In the genomic region with DNA sequence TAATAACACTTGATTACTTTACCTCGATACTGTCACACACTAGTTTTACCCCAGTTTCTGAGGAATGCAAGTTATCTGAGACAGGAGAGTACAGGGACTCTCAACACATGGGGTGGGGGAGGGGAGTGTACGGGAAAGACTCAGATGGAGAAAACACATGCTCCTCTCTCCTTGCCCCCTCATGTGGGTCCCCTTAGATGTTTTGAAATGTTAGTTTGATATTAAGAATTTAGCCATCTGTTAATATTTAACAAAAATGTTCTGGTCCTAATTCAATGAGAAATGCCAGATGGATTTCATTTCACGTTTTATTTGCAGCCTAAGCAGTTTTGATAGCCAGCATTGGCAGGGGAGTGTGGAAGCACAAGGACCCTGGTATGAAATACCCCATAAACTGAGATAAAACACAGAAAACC, we compare ENCODE assay signal across 15 mouse cellular contexts.
DNase-seq lines count a peak whose midpoint lies in the region; ATAC-seq and TF ChIP-seq lines count a peak whose summit lies in the region.
"Had no signal": no experiment of that assay in that cellular context is flagged by ENCODE, and none has a peak within 500 bp of the region (broad histone marks: within the 10 kb centered on the region; RNA-seq: fewer than 3 reads in every experiment).

No protein-coding gene starts in this region.

- TF ChIP-seq CTCF in gastrocnemius, adult 2 months (IDR thresholded peaks at IDR 0.05): no peak
- TF ChIP-seq CTCF in embryonic fibroblast, embryonic 13.5 days (IDR thresholded peaks at IDR 0.05; ENCODE audit: borderline replicate concordance, insufficient read depth, low read length): no peak

- peak; percentile 21 for DNase-seq in gastrocnemius, adult 2 months
- DNase-seq in gastrocnemius, adult 8-10 months (ENCODE audit: low spot score in 2 of 2): no peak
- no peak for DNase-seq in lung, postnatal 25 days (ENCODE audit: low spot score)
- DNase-seq in mesoderm, embryonic 11.5 days (ENCODE audit: low read depth, low spot score): peak; percentile 65
- no peak for DNase-seq in left cerebral cortex, adult 8-10 months (ENCODE audit: low spot score in 2 of 2)
- DNase-seq: adrenal gland, adult 8-10 months; lung, postnatal 10 days; right cerebral cortex, postnatal 25 days; thymus, adult 18-20 months had no signal

- no peak overlapping the region for H3K9ac ChIP-seq in lung, embryonic 16.5 days (ENCODE audit: low read length)
- H3K9ac ChIP-seq: liver, embryonic 12.5 days; midbrain, embryonic 12.5 days had no signal

- no peak overlapping the region for H3K4me3 ChIP-seq in gastrocnemius, adult 2 months
- H3K4me3 ChIP-seq in lung, embryonic 16.5 days (ENCODE audit: low read length): no peak overlapping the region
- no peak overlapping the region for H3K4me3 ChIP-seq in embryonic fibroblast, embryonic 13.5 days (ENCODE audit: insufficient read depth, low read length)
- H3K4me3 ChIP-seq: liver, embryonic 12.5 days; midbrain, embryonic 12.5 days had no signal

- no peaks in the 10 kb centered on the region for H3K36me3 ChIP-seq in lung, embryonic 16.5 days (ENCODE audit: control insufficient read depth, insufficient read depth, low read length)
- H3K36me3 ChIP-seq: liver, embryonic 12.5 days; midbrain, embryonic 12.5 days had no signal

- ATAC-seq in lung, embryonic 16.5 days (ENCODE audit: low read depth): 0 out of 2 replicates have a peak, but pooled peaks have one; percentile 15
- no peak for ATAC-seq in frontal cortex, adult (ENCODE audit: low TSS enrichment)
- ATAC-seq: liver, embryonic 12.5 days had no signal

- H3K4me1 ChIP-seq in lung, embryonic 16.5 days (replicated peaks; ENCODE audit: control insufficient read depth, insufficient read depth, low read length): peaks cover 5% of the 10 kb centered on the region; the same call in 1 of the 2 replicates
- peaks cover 10% of the 10 kb centered on the region for H3K4me1 ChIP-seq in embryonic fibroblast, embryonic 13.5 days (ENCODE audit: control insufficient read depth, insufficient read depth, low read length)
- H3K4me1 ChIP-seq: liver, embryonic 12.5 days had no signal

- intact Hi-C loops in gastrocnemius, adult 2 months (cut with DNase I): no loop called here

- TF ChIP-seq POLR2A in embryonic fibroblast, embryonic 13.5 days (IDR thresholded peaks at IDR 0.05; ENCODE audit: low read depth, low read length): no peak

- H3K4me2 ChIP-seq in lung, embryonic 16.5 days (ENCODE audit: low read depth, low read length): no peak overlapping the region
- H3K4me2 ChIP-seq: liver, embryonic 12.5 days; midbrain, embryonic 12.5 days had no signal

- no peaks in the 10 kb centered on the region for H3K9me3 ChIP-seq in lung, embryonic 16.5 days (ENCODE audit: control insufficient read depth, low read length)
- H3K9me3 ChIP-seq: liver, embryonic 12.5 days; midbrain, embryonic 12.5 days had no signal

- H3K27me3 ChIP-seq in lung, embryonic 16.5 days (ENCODE audit: control insufficient read depth, insufficient read depth, low read depth, low read length): no peaks in the 10 kb centered on the region
- H3K27me3 ChIP-seq: liver, embryonic 12.5 days; midbrain, embryonic 12.5 days had no signal

- peak overlapping the region; percentile 62 for H3K27ac ChIP-seq in gastrocnemius, adult 2 months
- no peak overlapping the region for H3K27ac ChIP-seq in lung, embryonic 16.5 days (ENCODE audit: low read length)
- peak overlapping the region; percentile 100 for H3K27ac ChIP-seq in embryonic fibroblast, embryonic 13.5 days (ENCODE audit: insufficient read depth, low read length)
- H3K27ac ChIP-seq: kidney, postnatal 0 days; liver, embryonic 12.5 days had no signal

- 22% methylated on average over 3 of the region's 3 CpGs for WGBS in lung, embryonic 16.5 days

Comparison
In these comparisons a context has a peak if more than half of its experiments do, and no peak if none do; other contexts are left out.
1. DNase-seq: peak in gastrocnemius, adult 2 months (single experiment) and mesoderm, embryonic 11.5 days (single experiment); none in gastrocnemius, adult 8-10 months (0 of 2), lung, postnatal 25 days (single experiment) and left cerebral cortex, adult 8-10 months (0 of 2).